ENCODE assay signal across 14 mouse cellular contexts in genomic region chr3:41162514-41162913, GRCm38 (mm10).
"Had no signal": no experiment of that assay in that cellular context is flagged by ENCODE, and none has a peak within 500 bp of the region (broad histone marks: within the 10 kb centered on the region; RNA-seq: fewer than 3 reads in every experiment).

No protein-coding gene starts in this region.

- H3K4me3 ChIP-seq: kidney, embryonic 15.5 days; left cerebral cortex, adult 2 months had no signal

- DNase-seq: kidney, adult 8-10 months; kidney, postnatal 10 days; kidney, postnatal 36 days; layer of hippocampus, postnatal 36 days; lung, adult 2 months; lung, postnatal 14 days; lung, postnatal 4 days; midbrain, embryonic 14.5 days; thymus, adult 18-20 months; thymus, postnatal 36 days had no signal

- H3K9me3 ChIP-seq: kidney, embryonic 15.5 days had no signal

- H3K4me1 ChIP-seq: kidney, embryonic 15.5 days had no signal

- H3K27me3 ChIP-seq: kidney, embryonic 15.5 days had no signal

- H3K9ac ChIP-seq: kidney, embryonic 15.5 days; liver, embryonic 14.5 days had no signal

- H3K27ac ChIP-seq: kidney, embryonic 15.5 days; left cerebral cortex, adult 2 months; liver, embryonic 14.5 days had no signal

- H3K36me3 ChIP-seq: kidney, embryonic 15.5 days had no signal

- H3K4me2 ChIP-seq: kidney, embryonic 15.5 days; midbrain, embryonic 11.5 days had no signal
